Mouse (Mus musculus) CH12.LX (cell line): Measurements from ENCODE around the gene Rgs14.
A peak's percentile ranks its signal among the peaks of the same experiment; 100 is the strongest.

Experiments
- BHLHE40 ChIP-seq: IDR thresholded peaks from 2 replicates; pipeline ENCODE4 v1.6.1; 2011; ENCODE audit warnings: mild to moderate bottlenecking, low read depth, low read length, improper control_type of control experiment
- CTCF ChIP-seq, 2 experiments: IDR thresholded peaks in 1 of 2; conservative IDR thresholded peaks in 1 of 2; 2 replicates each; pipeline ENCODE4 v1.5.1; 2011 to 2012; ENCODE audit warnings: low read depth in 2 of 2, low read length in 2 of 2, improper control_type of control experiment in 1 of 2, inconsistent platforms in 1 of 2, mild to moderate bottlenecking in 1 of 2, moderate library complexity in 1 of 2
- EP300 ChIP-seq: IDR thresholded peaks from 2 replicates; pipeline ENCODE4 v1.6.1; 2011; ENCODE audit warnings: low read length, improper control_type of control experiment
- MAFK ChIP-seq: IDR thresholded peaks from 2 replicates; pipeline ENCODE4 v1.6.1; 2011; ENCODE audit warnings: low read length, improper control_type of control experiment; ENCODE audit not compliant: insufficient replicate concordance
- MYC ChIP-seq: IDR thresholded peaks from 2 replicates; pipeline ENCODE4 v1.6.1; 2011; ENCODE audit warnings: low read depth, mild to moderate bottlenecking, improper control_type of control experiment, low read length
- NELFE ChIP-seq: IDR thresholded peaks from 2 replicates; pipeline ENCODE4 v1.6.1; 2011; ENCODE audit warnings: low read depth, low read length, improper control_type of control experiment
- POLR2A ChIP-seq: IDR thresholded peaks from 2 replicates; pipeline ENCODE4 v1.6.1; 2011; ENCODE audit warnings: low read depth, mild to moderate bottlenecking, improper control_type of control experiment, low read length
- TCF12 ChIP-seq: IDR thresholded peaks from 2 replicates; pipeline ENCODE4 v1.6.1; 2014; ENCODE audit warnings: low read depth, mild to moderate bottlenecking, inconsistent platforms, low read length, improper control_type of control experiment
- UBTF ChIP-seq: IDR thresholded peaks from 2 replicates; pipeline ENCODE4 v1.6.1; 2012; ENCODE audit warnings: low read depth, mild to moderate bottlenecking, inconsistent platforms, low read length, improper control_type of control experiment, moderate library complexity
- ZMIZ1 ChIP-seq: IDR thresholded peaks from 2 replicates; pipeline ENCODE4 v1.6.1; 2012; ENCODE audit warnings: low read depth, mild to moderate bottlenecking, inconsistent platforms, low read length, improper control_type of control experiment

DNA sequence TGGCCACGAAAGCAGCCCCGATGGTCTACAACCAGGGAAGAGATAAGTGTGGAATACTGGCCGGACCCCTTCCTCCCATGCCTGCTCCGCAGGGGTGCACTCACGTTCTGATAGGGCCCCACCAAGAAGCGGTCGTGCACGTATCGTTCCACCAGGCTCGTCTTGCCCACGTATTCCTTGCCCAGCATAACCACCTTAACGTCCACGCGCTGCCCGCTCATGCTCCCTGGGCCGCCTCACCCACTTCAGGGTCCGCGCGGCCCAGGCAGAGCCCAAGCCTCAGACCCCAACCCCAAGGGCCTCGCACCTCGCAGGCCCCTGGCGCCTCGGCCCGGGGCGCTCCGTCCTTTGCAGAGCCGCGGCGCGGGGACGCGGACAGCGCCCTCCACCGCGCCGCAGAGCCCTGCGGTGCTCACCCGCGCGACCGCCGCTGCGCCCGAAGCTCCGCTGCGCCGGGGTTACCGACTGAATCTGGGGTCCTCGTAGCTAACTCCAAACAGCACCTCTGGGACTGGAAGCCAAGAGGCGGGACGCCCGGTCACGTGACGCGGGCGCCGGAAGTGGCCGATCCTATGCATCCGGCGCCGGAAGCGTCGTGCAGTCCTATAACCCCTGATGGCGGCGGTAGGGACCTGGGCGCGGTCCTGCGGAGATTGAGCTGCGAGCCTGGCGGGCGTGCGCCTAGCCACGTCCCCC lies 48.0 kb upstream of the Rgs14 start, which contains the start of gene Rab24:
- no peak for TF ChIP-seq CTCF (conservative IDR thresholded peaks at IDR 0.05 in 1 of 2, IDR thresholded peaks at IDR 0.05 in 1 of 2; ENCODE audit: low read depth in 2 of 2, low read length in 2 of 2)
- no peak for TF ChIP-seq UBTF
- peak; percentile 92 for TF ChIP-seq BHLHE40
- TF ChIP-seq ZMIZ1, result peak; percentile 90; the same call in 1 of the 2 replicates
- peak; percentile 92 for TF ChIP-seq TCF12
- TF ChIP-seq POLR2A, result peak; percentile 86
- TF ChIP-seq MYC, result no peak
- TF ChIP-seq NELFE, result peak; percentile 89
- TF ChIP-seq EP300, result no peak
- TF ChIP-seq MAFK, result no peak
